Mouse (Mus musculus): ENCODE data around the gene Slco3a1.

DNA sequence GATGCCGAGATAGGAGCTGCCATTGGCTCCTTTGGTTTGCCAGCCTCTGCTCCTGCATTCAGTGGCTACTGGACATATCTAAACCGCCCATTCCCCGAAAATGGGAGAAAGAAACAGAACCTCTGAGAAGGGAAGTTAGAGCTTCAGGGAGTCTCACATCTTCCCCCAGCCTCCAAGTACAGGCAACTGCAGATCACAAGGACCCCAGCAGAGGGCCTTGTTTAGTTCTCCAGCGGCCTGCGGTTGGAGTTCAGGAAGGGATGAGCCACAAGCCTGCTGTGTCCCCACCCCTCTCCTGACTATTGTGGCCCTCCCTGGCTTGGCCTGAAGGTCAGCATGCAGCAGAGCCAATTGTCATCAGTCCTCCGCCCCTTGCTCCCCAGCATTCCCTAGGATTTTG is 836 bp upstream of the Slco3a1 start:
- peak; percentile 55 for TF ChIP-seq CTCF (IDR thresholded peaks at IDR 0.05; ENCODE audit: low read depth, low read length)
- TF ChIP-seq POLR2A (IDR thresholded peaks at IDR 0.05; ENCODE audit: extremely low read depth, insufficient read depth, low read length): no peak

Data from liver, adult 2 months (tissue).